Mouse (Mus musculus) kidney, postnatal 25 days (tissue): ENCODE data around the gene Fam171a1.

Source experiments
- DNase-seq, 2 experiments: peaks; one replicate each; pipeline ENCODE4 v3.0.0; 2021; ENCODE audit warnings: mixed read lengths in 2 of 2

Gene Fam171a1

DNA sequence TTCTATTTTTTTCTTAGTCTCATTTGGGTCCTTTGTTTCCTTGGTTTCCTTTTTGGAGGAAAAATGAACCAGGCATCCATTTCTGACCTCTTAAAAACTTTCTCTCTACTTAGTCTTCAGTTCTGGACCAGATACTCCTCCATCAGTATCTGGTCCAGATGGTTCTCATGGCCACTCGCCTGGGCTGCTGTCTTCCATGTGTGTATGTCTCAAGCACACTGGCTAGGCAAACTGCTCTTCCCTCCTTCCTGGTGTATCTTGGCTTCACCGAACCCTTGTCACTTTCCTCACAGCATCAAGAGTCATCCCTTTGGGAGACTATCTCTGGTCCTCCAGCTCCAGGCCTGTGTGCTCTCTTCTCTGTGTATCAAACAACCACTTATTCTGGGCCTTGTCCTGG, 25.0 kb downstream of the Fam171a1 start:
- DNase-seq = no peak

DNA sequence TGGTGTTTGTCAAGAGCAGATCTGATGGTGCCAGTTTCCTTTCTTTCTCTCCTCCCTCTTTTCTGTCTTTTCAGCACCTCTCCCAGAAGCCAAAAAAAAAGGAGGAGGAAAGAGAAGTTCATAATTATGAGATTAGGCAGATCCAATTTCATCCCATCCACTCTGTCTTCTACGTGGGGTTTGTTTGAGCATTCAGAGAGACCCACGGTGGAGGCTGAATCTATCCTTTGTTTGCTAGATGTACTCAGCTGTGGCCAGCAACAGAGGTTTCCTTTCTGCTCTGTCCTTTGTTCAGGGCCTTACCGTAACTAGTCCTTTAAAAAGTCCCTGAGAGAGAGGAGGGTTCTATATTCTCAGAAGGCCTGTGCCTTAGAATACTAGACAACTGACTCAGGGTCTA, 25.6 kb downstream of the Fam171a1 start:
- DNase-seq = no peak

DNA sequence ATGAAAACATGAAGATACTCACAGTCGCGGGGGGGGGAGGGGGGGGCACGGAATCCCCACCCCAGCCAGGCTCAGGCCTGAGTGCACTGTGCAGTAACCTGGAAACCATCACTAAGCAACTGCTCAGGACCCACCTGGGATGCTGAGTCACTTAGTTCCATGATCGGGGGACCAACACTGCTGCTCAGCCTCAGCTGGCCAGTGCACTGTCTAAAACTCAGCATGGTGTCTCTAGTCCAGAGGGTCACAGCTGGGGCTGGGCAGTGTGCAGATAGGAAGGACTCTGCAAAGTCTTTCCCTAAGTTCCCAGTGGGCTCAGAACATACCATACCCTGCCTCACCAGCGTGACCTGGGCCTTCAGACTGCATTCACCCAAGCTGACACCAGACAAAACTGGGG, 26.6 kb downstream of the Fam171a1 start:
- DNase-seq = no peak

DNA sequence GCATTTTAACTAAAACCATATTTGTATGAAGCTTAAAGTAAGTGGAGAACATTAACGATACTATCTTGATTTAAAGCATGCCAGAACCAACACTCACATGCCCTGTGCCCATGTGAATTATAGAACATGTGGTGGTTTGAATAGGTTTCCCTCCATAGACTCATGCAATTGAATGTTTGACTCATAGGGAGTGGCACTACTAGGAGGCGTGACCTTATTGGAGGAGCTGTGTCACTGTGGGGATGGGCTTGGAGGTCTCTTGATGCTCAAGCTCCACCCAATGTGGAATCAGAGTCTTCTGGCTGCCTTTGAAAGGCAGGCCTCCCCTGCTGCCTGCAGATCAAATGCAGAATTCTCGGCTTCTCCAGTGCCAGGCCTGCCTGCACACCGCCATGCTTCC, 27.8 kb downstream of the Fam171a1 start:
- no peak for DNase-seq

DNA sequence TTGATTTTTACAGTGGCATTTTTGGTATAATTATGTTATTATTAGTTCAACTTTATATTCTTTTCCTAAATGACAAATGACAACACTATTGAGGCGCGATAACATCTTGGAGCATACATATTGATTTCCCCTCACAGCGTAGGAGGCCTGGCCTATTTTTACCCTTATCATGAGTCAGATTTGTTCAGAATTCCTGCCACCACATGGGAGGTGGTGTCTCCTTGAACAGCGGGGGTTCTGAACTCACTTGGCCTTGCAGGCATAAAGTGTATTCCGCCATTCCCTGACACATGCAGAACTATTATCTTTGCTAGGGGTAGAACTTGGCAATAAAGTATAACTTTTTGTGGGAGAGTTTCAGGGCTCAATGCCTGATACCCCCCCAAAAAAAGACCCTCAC, 30.3 kb downstream of the Fam171a1 start:
- DNase-seq = no peak

DNA sequence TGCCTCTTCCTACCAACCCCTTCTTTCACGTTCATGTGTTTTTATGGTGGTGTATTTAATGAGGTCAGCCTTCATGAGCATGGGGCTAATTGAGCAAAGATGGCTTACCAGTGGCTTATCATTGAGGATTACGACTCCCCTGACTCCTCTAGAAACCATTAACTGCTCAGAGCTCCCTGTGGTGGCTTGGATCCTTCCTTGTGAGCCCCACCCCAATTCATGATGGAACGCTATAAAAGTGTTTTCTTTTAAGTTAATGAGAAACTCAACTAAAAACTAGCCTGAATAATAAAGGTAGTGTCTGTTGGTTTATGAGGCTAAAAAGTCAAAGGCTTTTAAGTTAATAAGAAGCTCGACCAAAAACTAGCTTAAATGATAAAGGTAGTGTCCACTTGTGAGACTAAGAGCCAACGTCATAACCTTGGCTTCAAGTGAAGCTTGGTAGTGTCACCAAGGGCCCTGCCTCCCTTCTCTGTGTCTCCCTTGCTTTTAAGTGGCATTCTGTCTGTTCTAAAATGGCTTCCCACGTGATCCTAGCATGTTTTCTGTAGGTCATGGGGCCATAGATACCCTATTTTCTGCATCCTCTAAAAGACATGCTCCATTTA, 33.6 kb downstream of the Fam171a1 start:
- no peak for DNase-seq

DNA sequence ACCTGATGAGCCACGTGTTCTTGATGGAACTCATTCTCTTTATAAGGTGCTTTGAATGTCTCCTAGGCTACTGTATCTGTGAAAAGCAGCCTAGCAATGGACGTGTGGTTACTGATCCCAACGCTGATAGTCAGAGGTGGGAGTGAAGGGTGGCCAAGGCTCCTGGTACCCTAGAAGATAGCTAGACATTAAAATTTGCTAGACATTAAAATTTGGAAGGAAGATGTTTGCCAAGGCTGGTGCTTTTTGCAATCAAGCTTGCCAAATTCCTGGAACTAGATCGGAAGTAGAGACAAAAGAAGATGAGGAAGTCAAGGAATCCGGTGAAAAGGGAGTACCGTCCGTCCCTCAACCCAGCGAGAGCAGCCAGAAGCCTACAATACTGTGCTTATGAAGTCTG, 34.7 kb downstream of the Fam171a1 start:
- DNase-seq = no peak

DNA sequence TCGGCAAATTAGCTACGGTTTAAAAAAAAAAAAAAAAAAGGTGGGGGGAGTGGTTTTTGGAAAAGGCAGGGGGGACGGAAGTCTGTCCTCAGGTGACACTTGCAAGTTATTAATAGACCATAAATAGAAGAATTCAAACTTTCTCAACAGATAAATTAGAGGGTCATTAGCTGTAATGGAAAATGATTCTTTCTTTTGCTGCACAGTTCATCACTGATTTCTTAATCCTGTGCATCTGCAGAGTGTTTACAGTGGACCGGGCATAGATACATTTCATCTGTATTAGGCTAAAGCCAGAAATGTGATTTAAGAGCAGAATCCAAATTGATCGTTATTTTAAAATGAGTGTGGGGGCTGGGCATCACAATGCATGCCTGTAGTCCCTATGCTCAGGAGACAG, 36.3 kb downstream of the Fam171a1 start:
- DNase-seq = no peak

DNA sequence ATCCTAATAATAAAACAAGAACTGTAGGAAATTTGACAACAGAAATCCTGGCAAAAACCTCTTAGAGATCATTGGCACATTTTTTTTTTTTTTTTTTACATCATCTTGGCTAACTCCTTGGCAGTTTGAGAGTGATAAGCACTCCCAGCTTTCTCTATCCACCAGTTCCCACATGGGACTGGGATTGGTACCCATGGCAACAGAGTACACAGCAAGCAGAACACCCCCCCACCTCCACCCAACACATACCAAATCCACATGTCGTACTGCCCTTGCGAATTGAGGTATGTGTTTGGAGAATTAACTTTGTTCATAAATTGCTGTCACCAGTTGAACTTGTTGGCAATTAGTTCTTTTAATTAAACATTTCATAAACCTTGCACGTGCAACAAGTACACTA, 37.3 kb downstream of the Fam171a1 start:
- no peak for DNase-seq

DNA sequence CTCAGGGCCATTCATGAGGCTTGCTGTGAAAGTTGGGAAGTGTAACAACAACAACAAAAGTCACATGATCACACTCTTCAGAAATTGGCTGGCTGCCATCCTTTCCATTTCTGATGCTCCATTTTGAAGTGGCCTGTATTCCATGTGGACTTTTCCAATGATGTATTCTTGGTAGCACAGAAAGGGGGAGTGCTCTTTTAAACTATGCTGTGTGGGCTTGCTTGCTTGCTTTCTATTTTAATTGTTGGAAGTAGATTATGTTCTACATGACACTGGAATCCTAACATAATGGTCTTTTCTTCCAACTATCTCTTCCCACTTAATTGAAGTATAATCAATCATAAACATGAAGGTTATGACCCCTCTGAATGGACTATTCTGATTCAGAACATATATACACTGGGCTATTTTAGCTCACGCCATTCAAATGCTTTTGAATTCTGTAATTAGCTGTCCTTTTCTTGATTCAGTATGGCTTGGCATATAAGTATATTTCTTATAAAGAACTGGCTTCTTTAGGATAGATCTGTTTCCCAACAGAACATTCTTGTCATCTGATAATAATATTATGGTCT, 40.2 kb downstream of the Fam171a1 start:
- no peak for DNase-seq

DNA sequence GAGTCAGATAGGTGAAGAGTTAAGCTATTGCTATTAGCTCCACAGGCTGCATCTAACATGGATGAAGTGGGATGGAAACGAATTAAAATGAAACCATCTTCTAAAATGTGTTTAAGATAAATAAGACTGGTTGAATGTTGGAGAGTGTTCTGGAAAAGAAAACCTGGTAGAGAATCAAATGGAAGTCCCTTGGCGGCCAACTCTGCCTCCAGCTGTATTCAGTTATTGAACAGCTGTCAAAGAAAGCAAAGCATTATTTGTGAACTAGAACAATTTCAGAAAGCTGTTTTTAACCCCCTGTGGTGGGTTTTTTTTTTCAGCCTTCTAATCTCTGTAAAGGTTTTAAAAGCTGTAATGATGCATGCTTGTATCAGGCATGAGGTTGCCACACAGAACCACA, 41.0 kb downstream of the Fam171a1 start:
- DNase-seq = no peak

DNA sequence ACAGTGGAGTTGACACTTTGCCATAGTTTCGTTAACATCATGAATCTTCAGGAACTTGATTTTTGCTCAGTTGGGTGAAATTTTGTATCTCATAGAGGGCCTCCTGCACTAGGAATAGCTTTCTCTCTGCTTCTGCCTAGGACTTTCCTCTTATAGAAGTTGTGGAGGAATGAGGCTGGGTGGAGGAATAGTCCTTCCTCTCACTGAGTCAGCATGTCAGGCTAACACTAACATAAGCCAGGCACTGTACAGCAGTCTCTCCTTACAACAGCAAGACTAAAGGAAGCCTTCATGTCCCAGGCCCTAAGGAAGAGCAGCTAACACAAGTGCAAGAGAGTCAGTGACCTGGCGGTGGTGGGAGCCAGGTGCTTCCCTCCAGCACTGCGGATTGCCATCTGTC, 43.0 kb downstream of the Fam171a1 start:
- DNase-seq = no peak

DNA sequence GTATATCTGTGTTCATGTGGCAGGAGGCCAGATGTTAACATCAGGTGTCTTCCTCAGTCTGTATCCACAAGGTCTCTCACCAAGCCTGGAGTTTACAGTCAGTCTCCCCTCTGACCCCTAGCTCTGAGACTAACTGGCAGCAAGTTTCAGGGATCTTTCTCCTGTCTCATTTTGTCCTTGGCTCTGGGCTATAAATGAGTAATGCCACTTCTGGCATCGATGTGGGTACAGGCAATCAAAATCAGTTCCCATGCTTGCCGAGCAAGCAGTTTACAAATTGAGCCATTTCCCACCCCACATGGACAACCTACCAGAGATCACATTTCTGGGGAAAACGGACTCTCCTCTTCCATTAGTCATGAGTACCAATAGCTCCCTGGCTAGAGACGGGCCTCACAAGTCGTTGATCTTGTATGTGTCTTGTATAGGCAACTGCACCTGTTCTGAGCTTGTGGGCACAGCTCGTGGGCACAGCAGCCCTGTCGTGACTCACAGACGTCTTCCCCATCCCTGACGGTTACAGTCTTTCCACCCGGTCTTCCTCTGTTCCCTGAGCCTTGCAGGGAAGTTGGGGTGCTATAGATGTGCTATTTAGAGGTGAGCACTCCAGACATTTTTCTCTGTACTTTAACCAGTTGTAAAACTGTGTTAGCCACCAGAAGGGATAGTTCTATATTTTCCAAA, 43.8 kb downstream of the Fam171a1 start:
- DNase-seq = no peak

DNA sequence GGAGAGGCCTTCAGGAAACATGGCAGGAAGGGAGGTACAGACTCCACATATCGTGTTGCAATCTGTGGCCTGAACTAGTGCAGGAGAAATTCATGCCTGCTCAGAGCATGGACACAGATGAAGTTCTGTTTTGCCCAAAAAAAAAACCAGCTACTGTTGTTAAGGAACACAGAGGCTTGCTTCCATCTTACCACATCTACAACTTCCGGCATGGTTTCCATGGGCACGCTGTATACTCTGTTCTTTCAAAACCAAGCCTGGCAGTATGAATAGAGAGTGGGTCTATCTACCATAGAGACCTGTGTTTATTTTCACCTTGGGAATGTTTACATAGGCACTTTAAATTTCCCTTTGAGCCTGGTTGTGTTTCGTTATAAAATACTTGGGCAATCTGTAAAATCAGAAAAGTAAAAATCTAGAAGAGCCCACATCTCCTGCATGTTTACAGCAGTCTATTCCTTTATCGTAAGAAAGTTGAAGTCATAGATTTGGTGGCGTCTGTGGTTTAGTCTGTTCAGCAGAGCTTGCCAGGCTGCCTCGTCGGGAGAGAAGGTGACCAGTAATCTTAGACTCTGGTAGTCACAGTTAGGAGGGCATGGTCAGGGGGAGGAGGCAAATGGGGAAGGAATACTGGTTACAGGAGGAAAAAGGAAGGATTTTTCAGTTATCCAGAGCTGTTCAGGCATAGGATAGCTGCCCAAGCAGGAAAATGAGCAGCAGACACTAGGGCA, 44.8 kb downstream of the Fam171a1 start:
- no peak for DNase-seq

DNA sequence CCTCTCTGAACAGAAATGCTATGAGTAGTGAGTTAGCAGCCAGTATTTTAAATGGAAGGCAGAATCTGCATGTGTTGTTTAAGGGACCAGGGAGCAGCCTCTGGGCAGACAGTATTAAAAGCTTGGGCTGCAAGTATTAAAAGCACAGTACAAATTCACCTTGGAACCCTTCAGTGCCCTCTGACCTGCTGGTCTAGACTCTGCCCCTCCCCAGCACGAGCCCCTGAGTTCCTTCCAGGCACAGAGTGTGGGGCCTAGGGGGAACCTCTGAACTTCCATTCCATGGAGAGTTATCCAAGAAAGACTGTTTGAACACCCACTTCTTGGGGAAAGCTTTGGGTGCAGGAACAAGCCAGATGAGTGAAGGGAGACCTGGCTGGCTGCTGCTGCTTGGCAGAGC, 47.6 kb downstream of the Fam171a1 start:
- peak in 1 of 2 experiments; percentile 55 for DNase-seq

DNA sequence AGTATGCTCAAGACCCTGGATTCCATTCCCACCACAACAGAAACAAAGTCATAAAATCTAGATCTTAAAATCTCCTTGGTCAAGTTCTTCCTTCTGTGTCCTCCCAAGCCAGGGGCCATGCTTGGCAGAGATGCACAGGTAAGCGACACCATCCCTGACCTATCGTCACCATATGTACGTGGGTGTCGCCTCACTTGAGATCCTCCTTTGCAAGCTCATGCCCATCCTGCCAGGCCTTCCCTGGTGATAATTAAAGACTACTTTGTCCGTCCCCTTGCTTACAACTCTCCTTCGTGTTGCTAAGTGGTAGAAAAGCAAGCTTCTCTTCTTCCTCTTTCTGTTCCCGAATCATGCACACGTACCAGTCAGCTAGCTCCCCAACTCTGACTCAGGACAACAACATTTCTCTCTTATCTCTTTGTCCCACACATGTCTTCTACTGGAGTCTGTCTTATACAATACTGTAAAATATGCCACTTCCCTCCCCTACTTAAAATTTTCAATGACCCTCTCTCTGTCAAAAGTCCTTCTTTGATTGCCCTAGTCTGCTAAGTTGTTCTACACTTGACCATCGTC, 49.6 kb downstream of the Fam171a1 start:
- DNase-seq = no peak

DNA sequence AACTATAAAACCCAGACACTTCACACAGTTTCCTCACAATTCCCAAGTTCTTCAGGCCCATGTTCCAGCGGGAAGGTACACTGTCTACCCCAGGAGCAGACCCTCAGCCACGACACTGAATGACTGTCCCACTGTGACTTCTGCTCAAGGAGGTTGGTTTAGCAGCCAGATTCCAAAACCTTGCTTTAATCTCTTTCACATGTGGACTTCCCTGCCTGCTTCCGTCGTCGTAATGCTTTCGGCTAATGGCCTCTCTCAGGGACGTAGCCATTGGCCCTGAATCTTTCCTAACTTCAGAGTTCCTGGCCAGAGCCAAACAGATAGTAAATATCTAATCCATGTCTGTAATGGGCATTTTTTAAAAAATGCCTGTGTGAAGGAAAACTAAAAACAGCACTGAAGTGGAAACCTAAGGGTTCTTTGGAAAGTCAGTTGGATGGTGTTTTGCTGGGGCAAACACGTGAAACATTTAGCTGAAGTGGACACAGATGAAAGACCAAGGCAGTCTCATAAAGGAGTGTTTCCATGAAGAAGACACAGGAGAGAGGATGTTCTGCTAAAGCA, 51.1 kb downstream of the Fam171a1 start:
- no peak for DNase-seq

DNA sequence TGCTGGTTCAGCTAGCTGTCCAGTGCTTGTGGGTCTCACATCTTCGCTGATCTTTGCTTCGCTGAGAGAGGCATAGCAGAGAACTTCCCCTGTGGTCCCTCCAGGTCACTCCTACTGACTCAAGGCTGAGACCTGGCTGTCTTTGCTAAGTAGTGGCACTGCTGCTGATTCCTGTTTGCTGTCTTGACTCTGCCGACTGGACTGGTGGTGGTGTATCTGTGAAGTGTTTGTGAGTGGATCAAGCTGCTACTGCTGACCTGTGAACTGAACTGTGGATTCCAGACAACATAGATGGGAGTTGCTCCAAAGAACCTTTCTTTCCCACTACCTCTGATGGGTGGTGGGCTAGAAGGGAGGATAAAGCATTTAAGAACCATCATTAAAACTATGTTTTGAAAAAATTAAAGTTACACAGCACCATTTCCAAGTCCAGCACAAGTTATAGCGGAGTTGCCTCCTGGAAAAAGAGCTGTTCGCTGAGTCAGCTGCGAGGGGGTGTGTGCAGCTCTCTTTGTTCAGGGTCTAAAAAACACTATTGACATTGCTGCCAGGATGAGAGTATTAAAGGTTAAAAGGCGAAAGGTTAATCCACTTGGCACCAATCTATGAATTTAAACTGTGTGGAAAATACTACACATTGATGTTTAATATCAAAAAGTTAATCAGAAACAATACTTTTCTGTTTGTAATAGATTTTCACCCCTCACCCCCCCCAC, 52.0 kb downstream of the Fam171a1 start:
- DNase-seq = peak; percentile 72 to 80

DNA sequence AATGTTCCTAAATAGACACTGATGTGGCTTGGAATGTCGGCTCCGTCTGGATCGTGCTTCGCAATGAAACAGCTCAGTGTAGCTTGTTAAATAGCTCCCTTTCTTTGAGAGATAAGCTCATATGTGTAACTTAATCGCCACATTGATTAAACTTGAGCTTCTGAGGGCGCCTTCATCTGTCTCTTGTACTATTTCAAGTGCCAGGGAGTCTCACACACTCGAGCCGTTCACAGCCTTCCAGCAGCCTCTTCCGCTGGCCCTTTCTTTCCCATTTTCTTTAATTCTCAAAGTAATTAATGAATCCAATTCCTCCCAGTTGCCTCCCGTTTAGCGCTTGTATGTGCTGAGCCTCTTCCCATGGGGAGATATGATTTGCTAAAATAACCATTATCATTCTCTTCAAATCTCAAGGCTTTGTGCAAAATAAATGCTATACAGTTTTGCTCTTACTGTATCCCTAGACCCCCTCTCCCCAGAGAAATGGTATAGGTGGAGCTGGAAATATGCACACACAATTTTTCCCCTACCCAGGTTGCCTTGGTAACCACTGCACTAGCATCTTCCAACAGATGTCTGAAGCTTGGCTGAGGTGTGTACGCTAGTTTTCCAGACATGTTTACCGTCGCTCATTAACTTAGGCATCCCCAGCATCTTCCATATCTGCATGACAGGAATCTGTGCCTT, 54.8 kb downstream of the Fam171a1 start:
- no peak for DNase-seq

DNA sequence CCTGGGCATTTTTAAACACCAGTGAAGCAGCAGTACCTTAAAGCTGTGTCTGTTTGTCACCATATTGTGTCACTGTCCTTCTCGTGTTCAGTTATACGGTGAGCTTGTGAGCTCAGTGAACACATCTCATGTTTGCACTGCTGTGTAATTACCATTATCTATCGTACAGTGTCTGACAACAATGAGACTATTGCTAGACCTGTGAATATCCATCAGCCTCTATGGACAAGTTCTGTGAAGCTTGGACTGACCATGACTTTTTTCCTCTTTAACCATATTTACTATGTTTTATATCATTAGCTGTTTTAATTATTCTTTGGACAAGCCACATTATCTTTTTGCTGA, 55.4 kb downstream of the Fam171a1 start:
- DNase-seq = no peak

DNA sequence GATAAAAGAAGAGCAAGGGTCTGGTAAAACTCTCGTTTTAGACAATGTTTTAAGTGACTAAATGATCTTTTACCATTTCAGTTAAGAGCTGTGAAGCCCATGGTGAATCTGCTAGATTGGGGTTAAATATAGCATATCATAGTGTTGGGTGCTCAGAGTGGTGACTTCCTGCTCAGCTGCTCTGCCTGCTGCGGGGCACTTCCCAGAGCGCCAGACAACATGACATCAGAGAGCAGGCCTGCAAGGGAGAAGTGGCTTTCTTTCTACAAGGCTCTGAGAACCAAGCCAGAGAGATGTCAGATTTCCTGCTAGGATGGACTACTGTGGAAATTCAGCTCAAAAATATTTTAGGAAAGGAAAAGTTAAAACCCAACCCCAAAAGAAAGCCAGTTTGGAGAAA, 57.8 kb downstream of the Fam171a1 start:
- no peak for DNase-seq

DNA sequence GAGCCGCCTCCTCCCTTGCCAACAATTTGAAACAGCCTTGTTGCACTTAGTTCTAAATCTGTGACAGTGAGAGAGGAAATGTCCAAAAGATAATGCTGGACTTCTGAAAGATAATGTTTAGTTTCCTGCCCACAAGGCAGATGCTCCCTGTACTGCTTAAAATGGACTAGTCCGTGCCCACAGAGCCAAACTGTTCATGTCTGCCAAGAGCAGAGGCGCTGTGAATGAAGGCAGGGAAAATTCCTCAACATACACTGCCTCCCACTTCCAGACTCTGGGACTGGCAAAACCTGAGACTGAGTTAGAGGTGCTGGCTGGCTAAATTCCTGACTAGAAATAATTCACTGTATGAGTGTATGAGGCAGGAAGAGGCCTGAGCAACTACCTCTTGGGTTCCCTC, 58.6 kb downstream of the Fam171a1 start:
- DNase-seq = no peak
